Mouse (Mus musculus) embryonic fibroblast, embryonic 13.5 days (primary cell): Measurements from ENCODE around the gene Lipc. TPM values are rescaled to one million over a fixed set of nuclear protein-coding genes. Genes with fewer than 3 reads are reported as not detected.

Experiments used
- H3K27ac ChIP-seq: 2 replicates; pipeline ENCODE4 v1.5.1; 2012; ENCODE audit warnings: low read length, control low read depth, inconsistent platforms; ENCODE audit not compliant: insufficient read depth
- H3K4me1 ChIP-seq: 2 replicates; pipeline ENCODE4 v1.6.1; 2011; ENCODE audit warnings: low read length; ENCODE audit not compliant: control insufficient read depth, insufficient read depth
- H3K4me3 ChIP-seq: 2 replicates; pipeline ENCODE4 v1.5.1; 2011; ENCODE audit warnings: mild to moderate bottlenecking, control low read depth, low read length; ENCODE audit not compliant: insufficient read depth
- CTCF ChIP-seq: IDR thresholded peaks from 2 replicates; pipeline ENCODE4 v1.5.1; 2011; ENCODE audit warnings: mild to moderate bottlenecking, control low read depth, low read length, moderate library complexity, borderline replicate concordance; ENCODE audit not compliant: insufficient read depth
- POLR2A ChIP-seq: IDR thresholded peaks from 2 replicates; pipeline ENCODE4 v1.6.1; 2011; ENCODE audit warnings: low read depth, mild to moderate bottlenecking, control low read depth, low read length, moderate library complexity
- polyA plus RNA-seq: library from polyadenylated mRNA; stranded (reverse); fragments of >200 nt; gene quantifications from 2 replicates; pipeline ENCODE4 v1.2.4, GENCODE M21; 2011; ENCODE audit warnings: low read depth; ENCODE audit not compliant: missing spikeins, insufficient read length

The Lipc gene
- polyA plus RNA-seq, 1 experiment = not detected

DNA sequence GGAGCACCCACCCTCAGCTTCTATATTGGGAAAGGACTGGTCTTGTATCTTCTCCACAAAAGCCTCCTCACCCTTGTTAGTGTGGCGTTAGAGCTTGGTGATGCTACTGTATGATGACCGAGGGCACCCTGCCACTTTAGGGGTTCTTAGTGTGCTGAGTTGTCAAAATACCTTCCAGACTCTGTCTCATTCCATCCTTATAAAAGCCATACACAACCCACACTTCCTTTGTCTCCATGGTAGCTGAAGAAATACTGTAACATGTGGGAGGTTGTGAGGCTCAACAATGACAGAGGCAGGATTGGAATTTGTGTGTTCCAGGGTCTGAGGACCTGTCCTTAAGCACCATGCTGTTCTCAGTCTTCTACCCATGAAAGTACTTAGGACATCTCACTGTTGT is 23.9 kb upstream of the Lipc start:
- no peak for TF ChIP-seq POLR2A
- no peak for TF ChIP-seq CTCF
- Histone ChIP-seq H3K4me3 (no peak overlapping the region), H3K27ac (no peak overlapping the region), H3K4me1 (peaks cover 10% of the 10 kb centered on the region; the same call in 1 of the 2 replicates)

DNA sequence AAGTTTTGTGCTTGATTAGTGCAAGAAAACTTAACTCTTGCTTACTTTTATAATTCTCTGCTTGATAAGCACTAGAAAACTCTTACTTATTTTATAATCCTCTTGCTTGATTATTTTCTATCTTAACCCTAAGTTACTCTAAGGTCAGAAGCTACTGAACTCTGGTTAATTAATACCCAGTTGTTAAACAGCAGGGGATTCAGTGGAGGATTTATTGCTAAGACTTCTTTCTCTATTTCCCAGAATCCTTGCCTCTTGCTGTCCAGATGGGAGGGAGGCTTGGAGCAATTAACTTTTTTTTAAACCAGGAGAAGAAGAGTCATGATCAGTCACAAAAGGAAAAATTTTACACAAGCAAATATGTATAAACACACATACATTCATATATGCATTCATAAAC is 21.3 kb upstream of the Lipc start:
- no peak overlapping the region for H3K27ac ChIP-seq
- H3K4me3 ChIP-seq = no peak overlapping the region
- TF ChIP-seq CTCF (no peak), POLR2A (no peak)
- peaks cover 10% of the 10 kb centered on the region; the same call in 1 of the 2 replicates for H3K4me1 ChIP-seq

DNA sequence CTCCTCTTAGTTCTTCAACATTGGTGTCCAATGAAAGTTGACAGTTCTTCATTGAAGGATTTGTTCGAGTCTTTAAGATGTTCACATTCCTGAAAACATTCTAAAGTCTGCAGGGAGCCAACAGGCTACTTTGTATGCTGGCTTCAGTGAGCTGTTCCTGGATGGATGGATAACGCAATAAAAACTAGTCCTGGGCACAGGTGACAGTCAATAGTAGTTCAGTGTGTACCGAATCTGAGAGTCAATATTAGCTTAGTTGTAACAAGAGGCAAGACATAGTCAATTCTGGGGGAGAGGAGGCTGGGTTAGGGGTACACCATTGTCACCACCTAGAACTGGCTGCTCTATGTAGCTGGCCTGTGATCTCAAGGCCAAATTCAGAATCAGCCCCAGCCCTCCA is 17.2 kb upstream of the Lipc start:
- no peak for TF ChIP-seq CTCF
- TF ChIP-seq POLR2A = no peak
- H3K27ac ChIP-seq = no peak overlapping the region
- H3K4me1 ChIP-seq = no peaks in the 10 kb centered on the region
- no peak overlapping the region for H3K4me3 ChIP-seq

DNA sequence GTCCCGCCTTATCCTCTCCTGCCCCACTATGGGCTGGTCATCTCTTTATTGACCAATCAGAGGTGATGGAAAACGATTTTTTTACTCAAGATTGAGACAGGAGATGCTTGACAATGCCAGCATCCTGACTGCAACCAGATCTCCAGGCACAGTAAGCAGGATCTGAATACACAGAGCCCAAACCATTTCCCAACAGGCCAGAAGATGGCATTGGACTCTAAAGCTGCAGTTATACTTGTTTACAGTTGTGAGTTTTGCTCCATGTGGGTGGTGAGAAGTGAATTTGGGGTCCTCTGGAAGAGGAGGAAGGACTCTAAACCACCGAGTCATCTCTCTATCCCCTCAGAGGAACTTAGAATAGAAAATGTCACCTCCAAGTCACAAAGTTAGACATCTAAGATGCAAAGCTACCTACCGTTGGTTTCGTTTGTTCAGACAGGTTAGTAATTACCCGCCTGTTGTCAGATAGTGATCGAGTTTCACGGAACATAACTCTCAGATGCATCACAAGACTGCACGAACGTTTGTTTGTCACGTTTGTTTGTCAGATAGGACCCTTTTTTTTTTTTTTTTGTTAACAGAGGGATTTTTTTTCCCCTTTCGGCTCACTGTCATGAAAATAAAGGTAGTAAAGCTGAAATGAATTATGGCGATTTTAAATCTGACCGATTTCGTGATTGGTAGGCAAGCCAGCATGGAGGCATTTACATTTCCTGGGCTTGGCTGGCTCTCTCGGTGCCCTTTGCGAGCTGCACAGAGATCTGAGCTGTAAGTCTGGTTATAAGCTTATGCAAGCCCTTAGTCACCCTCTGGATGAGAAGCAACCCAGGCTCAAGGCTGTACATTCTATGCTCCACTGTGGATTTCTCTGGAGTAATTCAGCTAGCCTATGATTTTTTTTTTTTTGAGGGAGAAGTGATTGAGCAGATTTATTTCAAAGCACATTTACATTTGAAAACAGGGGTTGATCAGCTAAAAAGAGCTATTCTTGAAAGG is 14.3 kb upstream of the Lipc start:
- Histone ChIP-seq H3K4me1 (no peaks in the 10 kb centered on the region), H3K27ac (no peak overlapping the region), H3K4me3 (no peak overlapping the region)
- TF ChIP-seq CTCF = no peak
- TF ChIP-seq POLR2A = no peak

DNA sequence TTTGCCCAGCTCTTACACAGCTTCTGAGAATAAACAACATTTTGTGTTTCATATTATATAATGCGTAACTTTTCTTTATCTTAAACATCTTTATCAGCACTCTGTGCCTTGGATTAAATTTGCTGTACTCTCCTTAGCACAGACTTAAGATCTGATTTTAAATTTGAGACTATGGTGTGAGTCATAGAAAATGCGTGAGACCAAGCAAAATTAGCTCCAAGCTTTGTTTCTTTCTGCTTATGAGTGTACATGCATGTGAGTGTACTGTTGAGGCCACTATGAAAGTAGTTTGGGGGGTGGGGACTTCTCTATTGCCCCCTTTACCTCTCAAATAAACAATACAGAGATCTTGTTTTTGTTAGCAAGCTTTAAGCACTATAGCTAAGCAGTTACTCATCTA is 13.4 kb upstream of the Lipc start:
- Histone ChIP-seq H3K27ac (no peak overlapping the region), H3K4me3 (no peak overlapping the region), H3K4me1 (no peaks in the 10 kb centered on the region)
- no peak for TF ChIP-seq POLR2A
- no peak for TF ChIP-seq CTCF

DNA sequence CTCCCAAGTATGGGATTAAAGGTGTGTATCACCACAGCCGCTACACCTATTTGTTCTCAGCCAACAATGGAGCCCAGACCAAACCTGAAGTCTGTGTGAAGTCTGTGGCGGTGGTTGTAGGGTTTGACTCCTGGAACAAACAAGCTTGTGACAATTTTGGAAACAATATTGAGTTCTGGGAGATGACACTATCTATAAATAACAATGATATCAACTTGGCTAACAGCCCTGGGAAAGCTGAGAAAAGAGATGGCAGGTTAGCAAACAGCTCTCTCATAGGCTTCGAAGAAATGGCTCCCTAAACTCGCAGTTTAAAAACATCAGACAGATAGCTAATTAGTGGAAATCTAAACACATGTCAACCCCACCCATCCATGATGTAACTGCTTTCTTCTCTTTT is 13.0 kb upstream of the Lipc start:
- Histone ChIP-seq H3K4me1 (no peaks in the 10 kb centered on the region), H3K27ac (no peak overlapping the region), H3K4me3 (no peak overlapping the region)
- TF ChIP-seq POLR2A = no peak
- TF ChIP-seq CTCF = no peak

DNA sequence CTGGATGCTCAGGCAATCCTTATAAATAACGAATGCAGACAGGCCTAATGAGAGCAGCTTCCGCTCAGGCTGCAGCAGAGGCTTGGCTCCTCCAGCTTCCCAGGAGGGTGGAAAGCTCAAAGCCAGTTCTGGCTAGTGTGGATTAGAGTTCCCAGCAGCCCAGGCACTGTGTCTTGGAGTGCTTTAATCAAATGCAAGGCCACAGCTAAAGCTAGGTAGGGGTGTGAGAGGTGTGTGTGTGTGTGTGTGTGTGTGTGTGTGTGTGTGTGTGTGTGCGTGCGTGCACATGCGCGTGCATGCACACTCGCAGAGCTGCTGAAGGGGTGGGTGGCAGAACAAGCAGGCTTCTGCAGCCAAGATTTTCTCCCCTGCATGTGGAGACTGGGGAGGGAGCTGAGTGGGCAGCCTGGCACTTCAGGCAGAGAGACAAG is 11.4 kb upstream of the Lipc start:
- no peak overlapping the region for H3K27ac ChIP-seq
- H3K4me3 ChIP-seq = no peak overlapping the region
- TF ChIP-seq CTCF (no peak), POLR2A (no peak)
- no peaks in the 10 kb centered on the region for H3K4me1 ChIP-seq

DNA sequence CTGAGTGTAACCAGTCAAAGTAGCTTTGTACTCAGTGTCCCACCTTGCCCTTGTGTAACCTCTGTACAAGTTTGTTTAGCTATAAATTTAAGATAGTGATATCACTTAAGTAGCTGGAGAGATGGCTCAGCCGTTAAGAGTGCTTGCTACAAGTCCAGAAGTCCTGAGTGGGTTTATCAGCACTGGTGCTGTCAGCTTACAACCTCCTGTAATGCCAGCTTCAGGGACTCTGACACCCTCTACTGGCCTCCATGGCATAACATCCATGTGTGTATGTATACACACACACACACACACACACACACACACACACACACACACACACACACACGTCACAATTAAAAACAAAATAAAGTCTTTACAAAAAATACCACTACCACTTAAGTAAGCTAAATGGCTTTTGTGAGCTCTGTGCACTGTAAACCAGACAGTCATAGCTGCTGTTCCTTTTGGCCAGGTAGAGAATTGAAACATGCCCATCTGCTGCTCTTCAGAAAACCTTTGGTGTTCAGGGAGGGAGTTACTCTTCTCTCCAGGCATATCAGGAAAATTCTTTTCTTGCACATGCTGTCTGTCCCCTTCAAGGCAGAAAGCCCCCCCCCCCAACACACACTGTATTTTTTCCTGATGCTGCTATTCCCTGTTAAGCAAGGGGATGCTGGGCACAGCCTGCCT is 10.9 kb upstream of the Lipc start:
- TF ChIP-seq POLR2A (no peak), CTCF (no peak)
- H3K4me1 ChIP-seq = no peaks in the 10 kb centered on the region
- H3K27ac ChIP-seq = no peak overlapping the region
- H3K4me3 ChIP-seq = no peak overlapping the region

DNA sequence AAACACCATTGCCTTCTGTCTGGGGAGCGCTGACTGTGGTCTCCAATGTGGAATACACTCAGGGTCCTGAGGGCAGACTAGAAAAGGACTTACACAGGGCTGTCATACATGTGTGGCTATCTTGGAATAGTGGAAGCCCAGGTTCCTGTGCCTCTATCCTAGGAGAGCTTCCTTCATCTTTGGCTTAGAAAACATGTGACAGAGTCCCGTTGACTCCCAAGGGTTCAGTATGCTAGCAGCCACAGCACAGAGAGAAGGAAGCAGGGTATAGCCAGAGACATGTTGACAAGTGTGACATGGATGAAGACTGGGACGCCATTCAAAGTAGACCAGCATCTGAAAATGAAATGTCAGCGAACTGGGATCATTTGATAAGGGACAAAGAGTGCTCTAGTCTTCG is 8.3 kb upstream of the Lipc start:
- Histone ChIP-seq H3K27ac (no peak overlapping the region), H3K4me3 (no peak overlapping the region), H3K4me1 (no peaks in the 10 kb centered on the region)
- TF ChIP-seq POLR2A (no peak), CTCF (no peak)

DNA sequence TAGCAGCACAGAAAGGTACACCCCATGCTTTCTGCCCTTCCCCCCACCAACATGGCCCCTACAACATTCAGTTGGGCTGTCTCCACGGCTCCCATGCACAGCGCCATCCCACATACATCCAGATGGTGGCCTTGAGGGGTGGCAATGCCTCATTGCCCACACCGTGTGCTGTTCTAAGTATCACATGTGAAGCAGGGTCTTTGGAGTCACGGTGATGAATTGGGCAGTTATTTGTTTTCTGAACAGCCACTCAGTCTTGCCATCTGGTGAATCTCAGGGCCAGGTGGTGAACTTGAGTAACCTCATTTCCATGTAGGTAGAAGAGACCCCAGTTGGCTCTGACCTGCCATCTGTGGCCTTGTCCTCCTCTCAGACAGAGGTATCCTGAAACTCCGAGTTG is 7.8 kb upstream of the Lipc start:
- Histone ChIP-seq H3K27ac (no peak overlapping the region), H3K4me3 (no peak overlapping the region), H3K4me1 (no peaks in the 10 kb centered on the region)
- TF ChIP-seq CTCF (no peak), POLR2A (no peak)
